Mouse (Mus musculus): Measurements from ENCODE around the gene Engase. TPM values are rescaled to one million over a fixed set of nuclear protein-coding genes. Genes with fewer than 3 reads are reported as not detected.

Gene Engase
- polyA plus RNA-seq, 1 experiment from 2014 or later = 5.6 TPM

DNA sequence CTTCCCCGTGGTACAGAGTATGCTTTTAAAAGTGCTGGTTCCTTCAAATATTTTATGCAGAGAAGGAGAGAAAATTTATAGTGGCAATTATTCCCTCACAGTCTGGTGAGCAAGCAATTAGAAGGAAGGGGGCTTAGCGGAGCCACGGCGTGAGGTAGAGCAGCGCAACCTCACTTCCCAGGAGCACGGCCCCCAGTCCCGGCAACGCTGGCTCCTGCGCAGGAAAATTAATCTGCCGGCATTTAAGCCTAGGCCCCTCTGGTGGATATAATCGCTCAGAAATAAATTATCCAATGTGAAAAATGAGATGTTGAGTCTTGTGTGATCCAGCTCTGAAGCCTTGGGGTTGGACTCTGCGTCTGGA lies 12.3 kb downstream of the Engase start:
- no peak for DNase-seq
- no peaks in the 10 kb centered on the region for H3K27me3 ChIP-seq (ENCODE audit: insufficient read depth, low read length)
- 85% methylated on average over 12 of the region's 12 CpGs for WGBS (ENCODE audit: insufficient replicate concordance)
- no peaks in the 10 kb centered on the region for H3K4me1 ChIP-seq (ENCODE audit: insufficient read depth)
- no peak overlapping the region for H3K4me3 ChIP-seq (ENCODE audit: low read depth, low read length)
- no peak overlapping the region for H3K4me2 ChIP-seq (ENCODE audit: low read depth, low read length)
- no peak for ATAC-seq
- H3K27ac ChIP-seq (ENCODE audit: low read depth) = no peak overlapping the region
- TF ChIP-seq EP300 (IDR thresholded peaks at IDR 0.05; ENCODE audit: low read depth) (no peak), CTCF (IDR thresholded peaks at IDR 0.05; ENCODE audit: low read depth) (no peak)
- H3K9ac ChIP-seq (replicated peaks) = no peak overlapping the region
- peaks cover 6% of the 10 kb centered on the region for H3K36me3 ChIP-seq (replicated peaks; ENCODE audit: insufficient read depth, low read length)
- H3K9me3 ChIP-seq (ENCODE audit: low read length) = no peaks in the 10 kb centered on the region

DNA sequence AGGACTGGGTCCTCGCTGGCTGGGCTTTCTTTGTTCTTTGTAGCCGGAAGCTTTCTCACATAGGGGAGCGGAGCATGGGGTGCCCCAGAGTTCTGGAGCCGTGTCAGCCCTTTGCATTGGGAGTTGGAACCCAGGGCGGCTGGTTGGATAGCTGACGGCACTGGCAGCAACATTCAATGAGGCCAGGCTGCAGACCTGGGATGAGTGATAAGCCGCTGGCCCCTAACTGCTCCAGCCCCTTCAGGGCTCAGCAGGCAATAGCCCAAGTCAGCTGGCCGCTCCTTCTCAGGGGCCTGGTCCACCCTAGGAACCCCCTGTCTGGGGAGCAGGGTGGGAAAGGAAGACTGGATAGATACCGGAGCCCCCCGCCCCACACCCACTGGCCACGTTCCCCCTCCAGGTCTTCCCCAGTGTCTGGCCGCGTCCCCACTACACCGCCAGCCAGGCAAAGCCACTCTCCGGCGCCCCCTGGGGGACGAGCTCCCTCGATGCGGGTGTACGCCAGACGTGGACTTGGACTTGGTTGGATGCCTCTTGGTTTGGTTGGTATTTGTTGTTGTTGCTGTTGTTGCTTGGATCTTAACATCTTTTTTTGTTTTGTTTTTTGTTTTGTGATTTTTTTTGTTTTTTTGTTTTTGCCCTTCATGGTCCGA lies 14.1 kb downstream of the Engase start:
- H3K4me2 ChIP-seq (ENCODE audit: low read depth, low read length) = peak overlapping the region; percentile 47; the same call in 1 of the 2 replicates
- peak; percentile 88 for DNase-seq
- peak; percentile 53; the same call in 1 of the 2 replicates for ATAC-seq
- H3K27me3 ChIP-seq (ENCODE audit: insufficient read depth, low read length) = no peaks in the 10 kb centered on the region
- TF ChIP-seq EP300 (IDR thresholded peaks at IDR 0.05; ENCODE audit: low read depth) (no peak), CTCF (IDR thresholded peaks at IDR 0.05; ENCODE audit: low read depth) (peak; percentile 91)
- WGBS (ENCODE audit: insufficient replicate concordance) = 17% methylated on average over 22 of the region's 22 CpGs
- H3K9ac ChIP-seq (replicated peaks) = no peak overlapping the region
- no peak overlapping the region for H3K27ac ChIP-seq (ENCODE audit: low read depth)
- H3K4me3 ChIP-seq (ENCODE audit: low read depth, low read length) = no peak overlapping the region
- peaks cover 6% of the 10 kb centered on the region for H3K36me3 ChIP-seq (replicated peaks; ENCODE audit: insufficient read depth, low read length)
- no peaks in the 10 kb centered on the region for H3K4me1 ChIP-seq (ENCODE audit: insufficient read depth)
- no peaks in the 10 kb centered on the region for H3K9me3 ChIP-seq (ENCODE audit: low read length)

DNA sequence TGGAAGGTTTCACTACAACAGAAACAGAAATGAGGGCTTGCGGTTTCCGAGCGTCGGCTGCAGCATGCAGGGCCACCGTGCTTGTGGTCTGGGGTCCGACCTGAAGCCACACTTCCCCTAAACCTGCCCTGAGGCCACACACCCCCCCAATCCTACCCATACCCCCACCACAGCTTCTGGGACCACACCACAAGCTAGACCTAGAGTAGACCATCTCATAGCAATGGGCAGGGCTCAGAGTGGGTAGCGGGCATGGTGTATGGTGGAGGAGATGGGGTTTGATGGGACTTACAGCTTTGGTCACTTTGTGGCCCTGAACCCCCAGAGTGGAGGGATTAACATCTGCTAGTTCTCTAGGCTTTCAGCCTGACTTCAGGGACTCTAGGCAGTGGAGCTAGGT lies 14.6 kb downstream of the Engase start:
- no peak overlapping the region for H3K9ac ChIP-seq (replicated peaks)
- no peaks in the 10 kb centered on the region for H3K9me3 ChIP-seq (ENCODE audit: low read length)
- no peak overlapping the region for H3K4me3 ChIP-seq (ENCODE audit: low read depth, low read length)
- H3K4me1 ChIP-seq (ENCODE audit: insufficient read depth) = no peaks in the 10 kb centered on the region
- peaks cover 6% of the 10 kb centered on the region for H3K36me3 ChIP-seq (replicated peaks; ENCODE audit: insufficient read depth, low read length)
- no peaks in the 10 kb centered on the region for H3K27me3 ChIP-seq (ENCODE audit: insufficient read depth, low read length)
- no peak for TF ChIP-seq CTCF (IDR thresholded peaks at IDR 0.05; ENCODE audit: low read depth)
- no peak for TF ChIP-seq EP300 (IDR thresholded peaks at IDR 0.05; ENCODE audit: low read depth)
- no peak for DNase-seq
- ATAC-seq = no peak
- WGBS (ENCODE audit: insufficient replicate concordance) = 80% methylated on average over 7 of the region's 7 CpGs
- H3K27ac ChIP-seq (ENCODE audit: low read depth) = no peak overlapping the region
- H3K4me2 ChIP-seq (ENCODE audit: low read depth, low read length) = no peak overlapping the region

DNA sequence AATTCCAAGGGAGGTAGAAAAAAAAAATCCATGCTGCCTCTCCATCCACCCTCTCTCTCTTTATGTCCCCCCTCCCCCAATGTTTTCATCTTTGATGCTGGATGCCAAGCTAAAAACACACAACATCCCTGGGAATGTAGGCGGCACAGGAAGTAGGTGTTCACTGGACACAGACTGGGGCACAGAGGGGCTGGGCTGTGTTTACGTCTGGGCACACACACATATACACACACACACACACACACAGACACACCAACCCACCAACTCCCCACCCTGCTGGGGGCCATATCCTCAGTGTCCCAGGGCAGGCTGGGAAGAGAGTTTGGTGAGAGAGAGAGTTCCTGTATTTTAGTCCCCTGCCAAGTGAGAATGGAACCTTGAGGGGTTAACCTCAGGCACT lies 16.8 kb downstream of the Engase start:
- no peaks in the 10 kb centered on the region for H3K36me3 ChIP-seq (replicated peaks; ENCODE audit: insufficient read depth, low read length)
- H3K27ac ChIP-seq (ENCODE audit: low read depth) = peak overlapping the region; percentile 60; the same call in 1 of the 2 replicates
- TF ChIP-seq CTCF (IDR thresholded peaks at IDR 0.05; ENCODE audit: low read depth) (no peak), EP300 (IDR thresholded peaks at IDR 0.05; ENCODE audit: low read depth) (no peak)
- no peak overlapping the region for H3K9ac ChIP-seq (replicated peaks)
- ATAC-seq = no peak
- 0 out of 2 replicates have a peak overlapping the region, but pooled peaks have one; percentile 9 for H3K4me2 ChIP-seq (ENCODE audit: low read depth, low read length)
- H3K4me1 ChIP-seq (ENCODE audit: insufficient read depth) = no peaks in the 10 kb centered on the region
- no peak for DNase-seq
- no peak overlapping the region for H3K4me3 ChIP-seq (ENCODE audit: low read depth, low read length)
- no peaks in the 10 kb centered on the region for H3K9me3 ChIP-seq (ENCODE audit: low read length)
- 82% methylated on average over 2 of the region's 2 CpGs for WGBS (ENCODE audit: insufficient replicate concordance)
- no peaks in the 10 kb centered on the region for H3K27me3 ChIP-seq (ENCODE audit: insufficient read depth, low read length)

DNA sequence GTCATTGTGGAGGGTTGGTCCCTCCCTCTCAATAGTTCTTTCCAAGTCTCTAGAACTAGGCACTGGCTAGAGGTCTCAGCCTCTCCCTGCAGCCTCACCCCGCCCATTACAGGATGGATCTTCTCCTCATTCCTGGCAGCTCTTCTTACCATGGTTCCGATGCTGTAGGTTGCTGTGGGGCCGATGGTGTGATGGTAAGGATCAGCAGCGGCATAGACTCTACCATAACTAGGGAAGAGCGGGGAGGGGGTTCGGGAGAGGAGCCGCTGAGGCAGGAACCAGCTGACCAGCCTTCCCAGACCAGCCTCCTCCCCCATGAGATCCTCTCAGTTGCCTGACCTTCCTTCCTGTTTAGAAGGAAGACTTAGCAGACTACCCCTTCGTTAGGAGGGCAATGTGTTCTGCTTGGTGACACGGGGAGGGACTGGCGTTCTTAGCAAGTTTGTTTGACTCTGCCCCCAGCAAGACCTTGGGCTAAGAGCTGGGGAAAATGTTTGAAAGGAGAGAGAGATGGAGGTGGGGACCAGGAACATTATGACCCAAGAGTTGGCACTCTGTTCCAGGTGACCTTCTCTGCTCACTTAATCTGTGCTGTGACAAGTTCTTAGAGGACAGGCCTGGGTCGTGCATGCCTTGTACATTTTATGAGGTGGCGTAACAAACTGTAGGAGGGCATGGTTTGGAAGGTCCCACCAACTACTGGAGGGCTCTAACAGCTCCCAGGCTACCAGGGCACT lies 17.5 kb downstream of the Engase start:
- H3K36me3 ChIP-seq (replicated peaks; ENCODE audit: insufficient read depth, low read length) = no peaks in the 10 kb centered on the region
- DNase-seq (no peak), ATAC-seq (peak; percentile 26; the same call in 1 of the 2 replicates)
- no peak overlapping the region for H3K9ac ChIP-seq (replicated peaks)
- 60% methylated on average over 12 of the region's 12 CpGs for WGBS (ENCODE audit: insufficient replicate concordance)
- H3K9me3 ChIP-seq (ENCODE audit: low read length) = no peaks in the 10 kb centered on the region
- 0 out of 2 replicates have a peak overlapping the region, but pooled peaks have one; percentile 9 for H3K4me2 ChIP-seq (ENCODE audit: low read depth, low read length)
- peak overlapping the region; percentile 60 for H3K27ac ChIP-seq (ENCODE audit: low read depth)
- no peak for TF ChIP-seq CTCF (IDR thresholded peaks at IDR 0.05; ENCODE audit: low read depth)
- TF ChIP-seq EP300 (IDR thresholded peaks at IDR 0.05; ENCODE audit: low read depth) = no peak
- H3K27me3 ChIP-seq (ENCODE audit: insufficient read depth, low read length) = no peaks in the 10 kb centered on the region
- H3K4me3 ChIP-seq (ENCODE audit: low read depth, low read length) = no peak overlapping the region
- no peaks in the 10 kb centered on the region for H3K4me1 ChIP-seq (ENCODE audit: insufficient read depth)

DNA sequence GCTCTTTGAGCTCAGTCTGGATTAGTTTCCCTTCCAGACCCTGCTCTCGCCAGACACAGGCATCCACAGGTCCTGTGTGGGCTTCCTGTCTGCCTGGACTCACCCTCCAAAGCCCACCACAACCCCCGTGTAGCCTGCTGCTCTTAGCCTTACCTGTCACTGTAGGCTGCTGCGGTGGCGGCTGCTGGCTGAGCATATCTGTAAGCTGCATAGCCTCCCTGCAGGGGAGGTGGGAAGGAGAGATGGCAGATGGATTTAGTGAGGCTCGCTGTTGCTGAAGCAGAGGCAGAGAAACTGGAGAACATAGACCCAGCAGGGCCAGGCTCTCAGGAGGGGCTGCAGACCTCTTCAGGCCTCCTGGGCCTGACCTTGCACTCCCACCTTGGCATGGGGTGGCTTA lies 18.4 kb downstream of the Engase start:
- no peaks in the 10 kb centered on the region for H3K27me3 ChIP-seq (ENCODE audit: insufficient read depth, low read length)

More for the DNA sequence above, 18.4 kb downstream of the Engase start:
- no peak for TF ChIP-seq EP300 (IDR thresholded peaks at IDR 0.05; ENCODE audit: low read depth)
- TF ChIP-seq CTCF (IDR thresholded peaks at IDR 0.05; ENCODE audit: low read depth) = no peak
- H3K36me3 ChIP-seq (replicated peaks; ENCODE audit: insufficient read depth, low read length) = no peaks in the 10 kb centered on the region
- H3K27ac ChIP-seq (ENCODE audit: low read depth) = no peak overlapping the region; the same call in 1 of the 2 replicates
- H3K9ac ChIP-seq (replicated peaks) = no peak overlapping the region
- DNase-seq (no peak), ATAC-seq (no peak)
- no peaks in the 10 kb centered on the region for H3K9me3 ChIP-seq (ENCODE audit: low read length)
- H3K4me1 ChIP-seq (ENCODE audit: insufficient read depth) = no peaks in the 10 kb centered on the region
- H3K4me2 ChIP-seq (ENCODE audit: low read depth, low read length) = no peak overlapping the region
- WGBS (ENCODE audit: insufficient replicate concordance) = 53% methylated on average over 5 of the region's 5 CpGs
- H3K4me3 ChIP-seq (ENCODE audit: low read depth, low read length) = no peak overlapping the region

Measured in liver, postnatal 0 days (tissue).